Mouse (Mus musculus): Measurements from ENCODE around the gene Olfr1414. TPM values are rescaled to one million over a fixed set of nuclear protein-coding genes. Genes with fewer than 3 reads are reported as not detected.

The Olfr1414 gene
- polyA plus RNA-seq (2012; ENCODE audit: low replicate concordance) = 0.06 TPM in 1 of 2 replicates, not detected in the other

GRCm38 (mm10) chr1:92518561-92518960, at the start of gene Olfr1414:
Gene Olfr1414, minus strand, starts transcription at chr1:92518661.

GRCm38 (mm10) chr1:92496001-92496400, 22.5 kb downstream of the Olfr1414 start, which contains the start of gene Olfr1415:
Gene Olfr1415, minus strand, starts transcription at chr1:92496101.

GRCm38 (mm10) chr1:92485013-92485412, 33.4 kb downstream of the Olfr1414 start, which contains the start of gene Olfr1416:
Gene Olfr1416, minus strand, starts transcription at chr1:92485113.

GRCm38 (mm10) chr1:92473165-92474041, 45.1 kb downstream of the Olfr1414 start, which contains the start of gene Ndufa10:
Gene Ndufa10, minus strand, starts transcription at chr1:92473860.

Other genes with a start within 250 kb of the Olfr1414 start
- 7.7 and 29.4 TPM in 2 replicates for gene Ndufa10, start 44.8 kb downstream of the Olfr1414 start, polyA plus RNA-seq (2012; ENCODE audit: low replicate concordance)
- not detected in 2 replicates for gene Olfr1416, start 33.5 kb downstream of the Olfr1414 start, polyA plus RNA-seq (2012; ENCODE audit: low replicate concordance)
- gene Olfr1415, start 22.6 kb downstream of the Olfr1414 start, polyA plus RNA-seq (2012; ENCODE audit: low replicate concordance) = not detected in 2 replicates
- gene Olfr1413, start 52.7 kb upstream of the Olfr1414 start, polyA plus RNA-seq (2012; ENCODE audit: low replicate concordance) = not detected in 2 replicates
- not detected in 2 replicates for gene Olfr1412, start 67.1 kb upstream of the Olfr1414 start, polyA plus RNA-seq (2012; ENCODE audit: low replicate concordance)
- gene Olfr1411, start 75.8 kb upstream of the Olfr1414 start, polyA plus RNA-seq (2012; ENCODE audit: low replicate concordance) = 0.32 TPM in 1 of 2 replicates, not detected in the other
- gene Olfr1410, start 87.1 kb upstream of the Olfr1414 start, polyA plus RNA-seq (2012; ENCODE audit: low replicate concordance) = not detected in 2 replicates
- gene Olfr12, start 99.1 kb upstream of the Olfr1414 start, polyA plus RNA-seq (2012; ENCODE audit: low replicate concordance) = not detected in 2 replicates
- gene Cops9, start 123.3 kb upstream of the Olfr1414 start, polyA plus RNA-seq (2012; ENCODE audit: low replicate concordance) = 20.3 and 30.2 TPM in 2 replicates
- gene Otos, start 130.2 kb upstream of the Olfr1414 start, polyA plus RNA-seq (2012; ENCODE audit: low replicate concordance) = not detected in 2 replicates

All from leukemia stem cell, adult 10-12 weeks (primary cell).